16 mouse cellular contexts compared by ENCODE assay signal in the genomic region with DNA sequence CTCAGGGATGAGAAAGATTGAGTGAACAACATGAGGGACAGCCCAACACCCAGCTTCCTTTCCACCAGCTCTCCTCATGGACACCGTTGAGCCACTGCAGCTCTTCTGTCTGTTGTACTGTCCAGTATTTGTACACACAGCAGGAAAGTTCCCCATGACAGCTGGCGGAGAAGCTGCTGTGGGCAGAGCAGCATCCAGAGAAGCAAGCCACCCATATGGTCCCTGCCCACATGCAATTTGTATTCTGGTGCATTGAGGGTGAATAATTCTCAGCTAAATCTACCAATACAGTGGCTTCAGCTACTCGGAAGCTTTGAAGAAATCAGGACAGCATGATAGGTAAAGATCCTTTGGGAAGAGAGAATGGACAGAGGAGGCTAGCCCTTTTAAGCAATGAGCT.
DNase-seq lines count a peak whose midpoint lies in the region; ATAC-seq and TF ChIP-seq lines count a peak whose summit lies in the region.
"Had no signal": no experiment of that assay in that cellular context is flagged by ENCODE, and none has a peak within 500 bp of the region (broad histone marks: within the 10 kb centered on the region; RNA-seq: fewer than 3 reads in every experiment).

No protein-coding gene starts in this region.

- peaks cover 2% of the 10 kb centered on the region; the same call in 1 of the 2 replicates for H3K4me1 ChIP-seq in cortical plate, adult 2 months (ENCODE audit: control insufficient read depth, insufficient read depth, low read length)
- H3K4me1 ChIP-seq in intestine, embryonic 16.5 days (ENCODE audit: control insufficient read depth, insufficient read depth, low read length) = no peaks in the 10 kb centered on the region
- H3K4me1 ChIP-seq in limb, embryonic 10.5 days = 0 out of 2 replicates have a peak, but pooled peaks cover 2% of the 10 kb centered on the region
- H3K4me1 ChIP-seq: lung, embryonic 15.5 days had no signal

- H3K36me3 ChIP-seq in intestine, embryonic 16.5 days (ENCODE audit: control insufficient read depth, insufficient read depth, low read length) = no peaks in the 10 kb centered on the region
- H3K36me3 ChIP-seq in limb, embryonic 10.5 days = no peaks in the 10 kb centered on the region
- H3K36me3 ChIP-seq: lung, embryonic 15.5 days had no signal

- no peak overlapping the region for H3K4me2 ChIP-seq in intestine, embryonic 16.5 days (ENCODE audit: low read depth, low read length)
- H3K4me2 ChIP-seq: heart, embryonic 11.5 days; lung, embryonic 15.5 days had no signal

- TF ChIP-seq CTCF in cortical plate, adult 2 months (IDR thresholded peaks at IDR 0.05; ENCODE audit: extremely low read depth, insufficient read depth, low read length) = no peak

- peaks cover 6% of the 10 kb centered on the region for H3K9me3 ChIP-seq in intestine, embryonic 16.5 days (ENCODE audit: control insufficient read depth, low read length)
- H3K9me3 ChIP-seq in limb, embryonic 10.5 days (replicated peaks) = no peaks in the 10 kb centered on the region
- H3K9me3 ChIP-seq: lung, embryonic 15.5 days had no signal

- no peak overlapping the region for H3K4me3 ChIP-seq in cortical plate, adult 2 months (ENCODE audit: insufficient read depth, low read length)
- H3K4me3 ChIP-seq in intestine, embryonic 16.5 days (ENCODE audit: low read length) = no peak overlapping the region
- H3K4me3 ChIP-seq in limb, embryonic 10.5 days = no peak overlapping the region
- H3K4me3 ChIP-seq: lung, embryonic 15.5 days had no signal

- no peak overlapping the region for H3K9ac ChIP-seq in intestine, embryonic 16.5 days (ENCODE audit: low read depth, low read length)
- H3K9ac ChIP-seq: forebrain, postnatal 0 days; lung, embryonic 15.5 days had no signal

- peak; percentile 61 to 84 for DNase-seq in frontal cortex, postnatal 36 days (ENCODE audit: low spot score in 2 of 2)
- DNase-seq in left cerebral cortex, adult 18-20 months (ENCODE audit: low spot score in 2 of 2) = peak; percentile 75 to 84
- DNase-seq in right cerebral cortex, postnatal 10 days (ENCODE audit: low spot score in 2 of 2) = peak; percentile 46 to 76
- DNase-seq in limb, embryonic 10.5 days (ENCODE audit: low spot score) = no peak
- DNase-seq in embryo, embryonic 10.5 days (ENCODE audit: low spot score) = no peak
- DNase-seq: adrenal gland, adult 2 months; cerebellum, adult 9-11 months; forebrain, postnatal 0 days; gastrocnemius, postnatal 25 days; heart, postnatal 4 days; thymus, adult 2 months had no signal

- WGBS in intestine, embryonic 16.5 days = 84% methylated on average over 3 of the region's 3 CpGs
- 91% methylated on average over 3 of the region's 3 CpGs for WGBS in limb, embryonic 10.5 days

- no peak for TF ChIP-seq POLR2A in cortical plate, adult 2 months (IDR thresholded peaks at IDR 0.05; ENCODE audit: extremely low read depth, insufficient read depth, low read length)

- ATAC-seq in intestine, embryonic 16.5 days = no peak
- ATAC-seq: CD4-positive, CD25-positive, alpha-beta regulatory T cell, adult 4 months; forebrain, postnatal 0 days had no signal

- no peaks in the 10 kb centered on the region for H3K27me3 ChIP-seq in intestine, embryonic 16.5 days (replicated peaks; ENCODE audit: control insufficient read depth, insufficient read depth, low read length)
- H3K27me3 ChIP-seq in limb, embryonic 10.5 days (ENCODE audit: low read depth, poor library complexity, severe bottlenecking) = no peaks in the 10 kb centered on the region
- H3K27me3 ChIP-seq: lung, embryonic 15.5 days had no signal

- H3K27ac ChIP-seq in cortical plate, adult 2 months (ENCODE audit: insufficient read depth, low read length) = peak overlapping the region; percentile 34; the same call in 1 of the 2 replicates
- H3K27ac ChIP-seq in intestine, embryonic 16.5 days (ENCODE audit: low read length) = no peak overlapping the region
- H3K27ac ChIP-seq in limb, embryonic 10.5 days = no peak overlapping the region
- H3K27ac ChIP-seq: lung, embryonic 15.5 days had no signal

Comparison
In these comparisons a context has a peak if more than half of its experiments do, and no peak if none do; other contexts are left out.
1. DNase-seq: peak in frontal cortex, postnatal 36 days (2 of 2), left cerebral cortex, adult 18-20 months (2 of 2) and right cerebral cortex, postnatal 10 days (2 of 2); none in limb, embryonic 10.5 days (single experiment) and embryo, embryonic 10.5 days (single experiment).